Mouse (Mus musculus) right cerebral cortex, adult 2 months (tissue): ENCODE results near the gene Olfr740.

Experiments
- DNase-seq, 2 experiments: peaks; one replicate each; pipeline ENCODE4 v3.0.0; 2021 to 2022; ENCODE audit warnings: low spot score in 2 of 2

Olfr740 gene

DNA sequence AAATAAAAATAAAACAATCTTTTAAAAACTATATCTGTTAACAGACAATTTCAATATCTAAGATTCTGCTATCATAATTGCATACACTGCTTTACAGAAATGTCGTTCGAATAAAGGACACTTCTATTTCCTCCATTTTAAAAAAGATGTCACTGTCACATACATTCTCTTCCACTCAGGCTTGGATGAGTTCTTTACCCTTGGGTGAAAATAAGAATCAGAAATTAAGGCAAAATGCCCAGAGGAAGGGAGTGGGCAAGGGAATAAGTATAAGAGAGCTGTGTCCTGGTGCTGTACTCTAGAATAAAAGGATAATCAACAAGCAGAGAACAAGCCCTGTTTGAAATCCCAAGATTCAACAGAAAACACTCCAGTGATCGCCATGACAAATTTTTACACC is at the start of gene Olfr740:
Gene Olfr740, plus strand, starts transcription at position 301 of the 400 bp plus-strand sequence.
- DNase-seq, result no peak

DNA sequence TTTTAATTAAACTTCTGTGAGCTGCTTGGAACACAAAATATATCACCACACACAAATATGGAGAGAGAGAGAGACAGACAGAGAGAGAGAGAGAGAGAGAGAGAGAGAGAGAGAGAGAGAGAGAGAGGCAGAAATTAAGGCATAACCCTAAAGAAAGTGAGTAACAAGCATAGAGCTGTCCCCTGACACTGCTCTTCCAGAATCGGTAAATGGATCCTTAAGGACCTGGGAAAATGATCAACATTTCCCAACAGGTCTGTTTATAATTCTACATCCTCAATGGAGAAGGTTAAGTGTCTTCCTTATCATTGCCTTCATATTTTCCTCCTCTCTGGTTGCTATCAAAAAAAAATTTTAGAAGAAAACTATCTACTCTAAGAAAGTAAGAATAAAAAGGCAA is 38.1 kb upstream of the Olfr740 start, which contains the start of gene Olfr738:
Gene Olfr738, plus strand, starts transcription at position 301 of the 400 bp plus-strand sequence.
- no peak for DNase-seq

DNA sequence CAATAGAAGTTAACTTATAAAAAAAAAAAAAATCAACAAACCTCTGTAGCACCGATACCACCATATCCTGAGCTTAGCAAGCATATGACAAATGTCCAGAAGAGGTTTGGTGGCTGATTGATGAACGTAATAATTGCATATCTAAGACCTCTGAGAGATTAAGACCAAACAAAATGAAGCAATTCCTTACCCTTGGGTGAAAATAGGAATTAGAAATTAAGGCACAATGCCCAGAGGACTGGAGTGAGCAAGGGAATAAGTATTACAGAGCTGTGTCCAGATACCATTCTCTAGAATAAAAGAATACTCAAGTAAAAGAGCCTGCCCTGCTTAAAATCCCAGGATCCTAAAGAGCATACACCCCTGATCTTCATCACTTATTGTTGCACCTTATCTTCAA is 27.0 kb upstream of the Olfr740 start, which contains the start of gene Olfr739:
Gene Olfr739, plus strand, starts transcription at position 301 of the 400 bp plus-strand sequence.
- no peak for DNase-seq

DNA sequence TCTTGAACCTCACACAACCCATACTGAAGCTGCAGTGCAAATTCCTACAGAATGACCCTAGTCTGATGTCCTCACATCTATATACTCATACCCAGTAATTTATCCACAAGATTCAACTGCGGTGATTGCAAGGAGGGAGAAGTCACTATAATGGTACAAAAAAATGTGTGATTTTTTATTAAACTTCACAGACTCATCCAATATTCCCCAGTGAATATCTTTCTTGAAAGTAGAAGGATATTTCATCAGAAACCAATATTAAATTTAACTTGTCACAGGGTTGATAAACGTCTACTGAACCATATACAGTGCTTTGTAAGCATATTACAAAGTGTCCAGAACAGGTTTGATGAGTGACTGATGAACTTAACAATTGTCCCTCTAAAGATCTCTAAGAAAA is 27.1 kb downstream of the Olfr740 start, which contains the start of gene Olfr741:
Gene Olfr741, plus strand, starts transcription at position 301 of the 400 bp plus-strand sequence.
- DNase-seq, result no peak

DNA sequence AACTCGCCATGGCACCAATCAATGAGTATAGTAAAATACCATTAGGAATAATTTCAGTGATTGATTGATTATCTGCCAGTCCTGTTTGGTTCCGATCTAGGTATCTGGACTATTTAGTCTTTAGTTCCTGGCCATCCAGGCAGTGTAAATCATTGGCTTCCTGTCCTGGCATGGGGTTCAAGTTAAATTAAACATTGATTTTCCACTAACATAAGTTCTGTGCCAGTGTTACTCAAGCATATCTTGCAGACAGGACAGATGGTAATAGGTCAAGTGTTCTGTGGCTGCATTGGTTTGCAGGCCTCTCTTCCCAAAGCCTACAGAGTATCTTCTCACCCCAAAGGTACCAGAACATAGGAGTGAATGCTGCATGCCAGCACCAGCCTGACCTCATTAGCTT is 33.1 kb downstream of the Olfr740 start:
- no peak for DNase-seq

DNA sequence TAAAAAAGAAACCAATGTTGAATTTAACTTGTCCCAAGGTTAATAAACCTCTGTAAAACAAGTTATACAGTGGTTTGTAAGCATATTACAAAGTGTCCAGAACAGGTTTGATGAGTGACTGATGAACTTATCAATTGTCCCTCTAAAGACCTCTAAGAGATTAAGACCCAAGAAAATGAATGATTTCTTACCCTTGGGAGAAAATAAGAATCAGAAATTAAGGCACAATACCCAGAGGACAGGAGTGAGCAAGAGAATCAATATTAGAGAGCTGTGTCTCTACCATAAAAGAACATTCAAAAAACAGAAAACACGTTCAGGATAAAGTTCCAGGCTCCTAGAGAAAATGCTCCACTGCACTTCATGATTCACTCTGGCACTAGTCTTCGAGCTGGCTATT is 58.0 kb downstream of the Olfr740 start, which contains the start of gene Olfr742:
Gene Olfr742, plus strand, starts transcription at position 301 of the 400 bp plus-strand sequence.
- no peak for DNase-seq
